Mouse (Mus musculus) midbrain, embryonic 12.5 days (tissue): ENCODE data around the gene Tiparp. TPM values are rescaled to one million over a fixed set of nuclear protein-coding genes. Genes with fewer than 3 reads are reported as not detected.

Source experiments
- ATAC-seq: fragments of 200-750 bp; cut with Nextera tagmentation; 2 replicates; pipeline ENCODE4 v1.8.0; 2017; ENCODE audit warnings: low read depth, moderate TSS enrichment, moderate library complexity; ENCODE audit not compliant: low FRiP score
- H3K27ac ChIP-seq: fragments of 300-500 bp; sonication (generic); replicated peaks from 2 replicates; pipeline ENCODE4 v1.5.1; 2016; ENCODE audit warnings: mild to moderate bottlenecking
- H3K27me3 ChIP-seq: fragments of 300-500 bp; sonication (generic); 2 replicates; pipeline ENCODE4 v1.6.1; 2016; ENCODE audit warnings: mild to moderate bottlenecking
- H3K36me3 ChIP-seq: fragments of 300-500 bp; sonication (generic); 2 replicates; pipeline ENCODE4 v1.6.1; 2016
- H3K4me1 ChIP-seq: fragments of 300-500 bp; sonication (generic); 2 replicates; pipeline ENCODE4 v1.6.1; 2016
- H3K4me2 ChIP-seq: fragments of 300-500 bp; sonication (generic); replicated peaks from 2 replicates; pipeline ENCODE4 v1.6.1; 2016; ENCODE audit warnings: mild to moderate bottlenecking, moderate library complexity
- H3K4me3 ChIP-seq: fragments of 300-500 bp; sonication (generic); 2 replicates; pipeline ENCODE4 v1.5.1; 2016; ENCODE audit warnings: mild to moderate bottlenecking
- H3K9ac ChIP-seq: fragments of 300-500 bp; sonication (generic); replicated peaks from 2 replicates; pipeline ENCODE4 v1.6.1; 2016; ENCODE audit warnings: mild to moderate bottlenecking, moderate library complexity
- H3K9me3 ChIP-seq: fragments of 300-500 bp; sonication (generic); 2 replicates; pipeline ENCODE4 v1.6.1; 2016; ENCODE audit warnings: mild to moderate bottlenecking
- WGBS: fragments of 180-500 bp; shearing (Covaris S2); methylation state at CpG from one replicate; pipeline ENCODE4 v1.1.7; 2016; 5-methylcytosine and 5-hydroxymethylcytosine counted together
- polyA plus RNA-seq: library from polyadenylated mRNA; unstranded; fragments of >200 nt; fragmentation: Nextera tagmentation; extraction: Ambion mirVana; gene quantifications from 2 replicates; pipeline ENCODE4 v1.2.1, GENCODE M21; 2016

The Tiparp gene
- polyA plus RNA-seq = 34.8 and 38.4 TPM in 2 replicates

GRCm38 (mm10) chr3:65527691-65528601 is at the start of gene Tiparp:
Gene Tiparp (plus strand): TSS chr3:65528410.
- under 1% methylated on average over 90 of the region's 109 CpGs for WGBS
- Histone ChIP-seq H3K9ac (peak within 1 kb of the TSS; percentile 91), H3K27me3 (0 out of 2 replicates have a peak, but pooled peaks cover 5% of the 10 kb centered on the region), H3K36me3 (peaks cover 10% of the 10 kb centered on the region; the same call in 1 of the 2 replicates), H3K4me1 (peaks cover 3% of the 10 kb centered on the region; the same call in 1 of the 2 replicates), H3K4me3 (peak within 1 kb of the TSS; percentile 90), H3K9me3 (no peaks in the 10 kb centered on the region), H3K27ac (peak within 1 kb of the TSS; percentile 99), H3K4me2 (peak within 1 kb of the TSS; percentile 88)
- ATAC-seq = peak; percentile 92

- Histone ChIP-seq H3K9ac (no peak overlapping the region), H3K4me1 (no peaks in the 10 kb centered on the region), H3K9me3 (no peaks in the 10 kb centered on the region), H3K27me3 (no peaks in the 10 kb centered on the region; the same call in 1 of the 2 replicates), H3K36me3 (no peaks in the 10 kb centered on the region), H3K4me3 (no peak overlapping the region), H3K27ac (no peak overlapping the region), H3K4me2 (no peak overlapping the region)
- whole genome bisulfite sequencing = 89% methylated on average over 6 of the region's 6 CpGs
- ATAC-seq = no peak
Observed at GRCm38 (mm10) chr3:65480676-65481075, 47.5 kb upstream of the Tiparp start.

GRCm38 (mm10) chr3:65482266-65482665 is 45.9 kb upstream of the Tiparp start:
- Histone ChIP-seq H3K9ac (no peak overlapping the region), H3K4me2 (no peak overlapping the region), H3K27me3 (no peaks in the 10 kb centered on the region; the same call in 1 of the 2 replicates), H3K27ac (no peak overlapping the region), H3K4me3 (no peak overlapping the region), H3K9me3 (no peaks in the 10 kb centered on the region), H3K36me3 (no peaks in the 10 kb centered on the region), H3K4me1 (no peaks in the 10 kb centered on the region)
- no peak for ATAC-seq
- WGBS = 71% methylated on average over 1 of the region's 1 CpGs

GRCm38 (mm10) chr3:65482698-65483407 is 45.4 kb upstream of the Tiparp start:
- 79% methylated on average over 6 of the region's 6 CpGs for WGBS
- Histone ChIP-seq H3K27me3 (no peaks in the 10 kb centered on the region; the same call in 1 of the 2 replicates), H3K27ac (no peak overlapping the region), H3K9ac (no peak overlapping the region), H3K9me3 (no peaks in the 10 kb centered on the region), H3K4me3 (no peak overlapping the region), H3K36me3 (no peaks in the 10 kb centered on the region), H3K4me1 (no peaks in the 10 kb centered on the region), H3K4me2 (no peak overlapping the region)
- no peak for ATAC-seq

GRCm38 (mm10) chr3:65484161-65484733 is 44.0 kb upstream of the Tiparp start:
- Histone ChIP-seq H3K4me3 (no peak overlapping the region), H3K27ac (no peak overlapping the region), H3K27me3 (no peaks in the 10 kb centered on the region; the same call in 1 of the 2 replicates), H3K4me2 (no peak overlapping the region), H3K4me1 (no peaks in the 10 kb centered on the region), H3K9ac (no peak overlapping the region), H3K9me3 (no peaks in the 10 kb centered on the region), H3K36me3 (no peaks in the 10 kb centered on the region)
- 72% methylated on average over 7 of the region's 7 CpGs for WGBS
- ATAC-seq = no peak

GRCm38 (mm10) chr3:65487419-65488088 is 40.7 kb upstream of the Tiparp start:
- H3K4me3 ChIP-seq = no peak overlapping the region
- 79% methylated on average over 2 of the region's 2 CpGs for WGBS
- H3K27ac ChIP-seq = no peak overlapping the region
- H3K9me3 ChIP-seq = no peaks in the 10 kb centered on the region
- H3K27me3 ChIP-seq = no peaks in the 10 kb centered on the region; the same call in 1 of the 2 replicates
- no peak overlapping the region for H3K4me2 ChIP-seq
- H3K9ac ChIP-seq = no peak overlapping the region
- ATAC-seq = no peak
- no peaks in the 10 kb centered on the region for H3K36me3 ChIP-seq
- H3K4me1 ChIP-seq = no peaks in the 10 kb centered on the region

GRCm38 (mm10) chr3:65488556-65489244 is 39.5 kb upstream of the Tiparp start:
- 76% methylated on average over 1 of the region's 1 CpGs for WGBS
- H3K4me3 ChIP-seq = no peak overlapping the region

GRCm38 (mm10) chr3:65489601-65490000 is 38.6 kb upstream of the Tiparp start:
- WGBS = 88% methylated on average over 6 of the region's 6 CpGs

More at GRCm38 (mm10) chr3:65488556-65489244, 39.5 kb upstream of the Tiparp start:
- Histone ChIP-seq H3K9me3 (no peaks in the 10 kb centered on the region), H3K27me3 (no peaks in the 10 kb centered on the region; the same call in 1 of the 2 replicates), H3K9ac (no peak overlapping the region), H3K4me1 (no peaks in the 10 kb centered on the region), H3K36me3 (no peaks in the 10 kb centered on the region), H3K4me2 (no peak overlapping the region), H3K27ac (no peak overlapping the region)
- ATAC-seq = no peak

GRCm38 (mm10) chr3:65494291-65494763 is 33.9 kb upstream of the Tiparp start:
- no peaks in the 10 kb centered on the region for H3K36me3 ChIP-seq
- no peak for ATAC-seq
- no peak overlapping the region for H3K27ac ChIP-seq
- no peaks in the 10 kb centered on the region for H3K9me3 ChIP-seq
- no peak overlapping the region for H3K4me2 ChIP-seq
- H3K27me3 ChIP-seq = no peaks in the 10 kb centered on the region
- H3K4me1 ChIP-seq = peaks cover 7% of the 10 kb centered on the region; the same call in 1 of the 2 replicates
- 46% methylated on average over 9 of the region's 9 CpGs for WGBS
- no peak overlapping the region for H3K4me3 ChIP-seq
- no peak overlapping the region for H3K9ac ChIP-seq

More at GRCm38 (mm10) chr3:65489601-65490000, 38.6 kb upstream of the Tiparp start:
- Histone ChIP-seq H3K27me3 (no peaks in the 10 kb centered on the region), H3K4me1 (peaks cover 6% of the 10 kb centered on the region; the same call in 1 of the 2 replicates), H3K9ac (no peak overlapping the region), H3K4me2 (no peak overlapping the region), H3K9me3 (no peaks in the 10 kb centered on the region), H3K27ac (no peak overlapping the region), H3K4me3 (no peak overlapping the region), H3K36me3 (no peaks in the 10 kb centered on the region)
- no peak for ATAC-seq

- H3K27me3 ChIP-seq = no peaks in the 10 kb centered on the region
- no peaks in the 10 kb centered on the region for H3K36me3 ChIP-seq
- H3K9ac ChIP-seq = no peak overlapping the region
- no peak overlapping the region for H3K4me3 ChIP-seq
- WGBS = 81% methylated on average over 2 of the region's 2 CpGs
- H3K4me1 ChIP-seq = no peaks in the 10 kb centered on the region
- no peak for ATAC-seq
- no peak overlapping the region for H3K27ac ChIP-seq
- no peaks in the 10 kb centered on the region for H3K9me3 ChIP-seq
- no peak overlapping the region for H3K4me2 ChIP-seq
Observed at GRCm38 (mm10) chr3:65507766-65508165, 20.4 kb upstream of the Tiparp start.

GRCm38 (mm10) chr3:65510588-65510987 is 17.6 kb upstream of the Tiparp start:
- H3K27ac ChIP-seq = no peak overlapping the region
- no peaks in the 10 kb centered on the region for H3K36me3 ChIP-seq
- no peaks in the 10 kb centered on the region for H3K27me3 ChIP-seq
- no peak overlapping the region for H3K4me3 ChIP-seq
- H3K9me3 ChIP-seq = no peaks in the 10 kb centered on the region
- no peaks in the 10 kb centered on the region for H3K4me1 ChIP-seq
- WGBS = 78% methylated on average over 2 of the region's 2 CpGs
- no peak for ATAC-seq
- no peak overlapping the region for H3K9ac ChIP-seq
- no peak overlapping the region for H3K4me2 ChIP-seq
